Mouse (Mus musculus) ES-E14 (cell line): ENCODE results near the gene Cby1.

ENCODE experiments used
- CHD2 ChIP-seq: IDR thresholded peaks from 2 replicates; pipeline ENCODE4 v1.6.1; 2014; ENCODE audit warnings: mild to moderate bottlenecking, low read depth, low read length, inconsistent platforms
- HCFC1 ChIP-seq: IDR thresholded peaks from 2 replicates; pipeline ENCODE4 v1.6.1; 2012; ENCODE audit warnings: low read length, inconsistent platforms, borderline replicate concordance; ENCODE audit not compliant: insufficient read depth
- MAFK ChIP-seq: IDR thresholded peaks from 2 replicates; pipeline ENCODE4 v1.6.1; 2014; ENCODE audit warnings: mild to moderate bottlenecking, low read depth, low read length, inconsistent platforms; ENCODE audit not compliant: insufficient read depth
- ZC3H11A ChIP-seq: IDR thresholded peaks from 2 replicates; pipeline ENCODE4 v1.6.1; 2012; ENCODE audit warnings: low read depth, mild to moderate bottlenecking, inconsistent platforms, low read length, borderline replicate concordance
- ZNF384 ChIP-seq: IDR thresholded peaks from 2 replicates; pipeline ENCODE4 v1.6.1; 2012; ENCODE audit warnings: low read depth, low read length, inconsistent platforms

DNA sequence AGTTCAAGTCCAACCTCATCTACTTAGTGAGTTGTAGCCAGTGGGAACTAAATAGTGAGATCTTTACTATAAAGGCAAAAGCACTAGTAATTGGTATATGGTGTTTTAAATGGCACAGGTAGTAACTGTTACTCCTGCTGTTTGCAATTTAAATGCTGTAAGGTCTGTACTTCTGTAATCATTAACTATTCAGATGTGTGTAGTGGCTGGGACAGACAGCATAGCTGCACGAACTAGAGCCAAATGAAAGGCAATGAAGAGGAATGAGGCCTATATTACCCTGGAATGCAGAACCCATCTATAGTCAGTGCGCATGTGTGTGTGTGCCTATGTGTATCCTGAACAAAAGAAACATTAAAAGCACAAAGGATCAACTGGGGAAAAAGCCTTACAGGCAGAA lies 18.9 kb downstream of the Cby1 start:
- no peak for TF ChIP-seq HCFC1
- TF ChIP-seq ZC3H11A = no peak
- TF ChIP-seq CHD2 = no peak
- TF ChIP-seq ZNF384 = no peak
- no peak for TF ChIP-seq MAFK
